Mouse (Mus musculus) thymus, postnatal 25 days (tissue): ENCODE results near the gene Htr5b.

ENCODE experiments used
- DNase-seq: peaks from one replicate; pipeline ENCODE4 v3.0.0; 2022

Htr5b gene

GRCm38 (mm10) chr1:121528399-121528720 lies at the start of gene Htr5b:
Htr5b (minus strand) TSS chr1:121528465.
- DNase-seq: no peak

- DNase-seq: no peak
Measured at GRCm38 (mm10) chr1:121577491-121577890, 49.2 kb upstream of the Htr5b start.

- DNase-seq: no peak
Measured at GRCm38 (mm10) chr1:121570522-121570921, 42.3 kb upstream of the Htr5b start.

- peak; percentile 96 for DNase-seq
Measured at GRCm38 (mm10) chr1:121567521-121568489, 39.5 kb upstream of the Htr5b start, which contains the start of gene Ddx18. Ddx18 (minus strand) TSS chr1:121567989.

- DNase-seq: no peak
Measured at GRCm38 (mm10) chr1:121557861-121558260, 29.6 kb upstream of the Htr5b start.

GRCm38 (mm10) chr1:121551457-121551835 lies 23.2 kb upstream of the Htr5b start:
- DNase-seq: no peak

GRCm38 (mm10) chr1:121550801-121551456 lies 22.7 kb upstream of the Htr5b start:
- DNase-seq: no peak

- DNase-seq: no peak
Measured at GRCm38 (mm10) chr1:121549456-121549855, 21.2 kb upstream of the Htr5b start.

GRCm38 (mm10) chr1:121548667-121549066 lies 20.4 kb upstream of the Htr5b start:
- no peak for DNase-seq

GRCm38 (mm10) chr1:121546844-121547243 lies 18.6 kb upstream of the Htr5b start:
- no peak for DNase-seq

- DNase-seq: no peak
Measured at GRCm38 (mm10) chr1:121540361-121540760, 12.1 kb upstream of the Htr5b start.

GRCm38 (mm10) chr1:121531439-121531838 lies 3.2 kb upstream of the Htr5b start:
- DNase-seq: no peak

GRCm38 (mm10) chr1:121529286-121529685 lies 1.0 kb upstream of the Htr5b start:
- DNase-seq: no peak

GRCm38 (mm10) chr1:121527600-121528398 lies 466 bp downstream of the Htr5b start:
- DNase-seq: no peak

- no peak for DNase-seq
Measured at GRCm38 (mm10) chr1:121527061-121527460, 1.2 kb downstream of the Htr5b start.

GRCm38 (mm10) chr1:121518609-121519008 lies 9.7 kb downstream of the Htr5b start:
- DNase-seq: no peak

- DNase-seq: no peak
Measured at GRCm38 (mm10) chr1:121511966-121512365, 16.3 kb downstream of the Htr5b start.

- no peak for DNase-seq
Measured at GRCm38 (mm10) chr1:121511186-121511585, 17.1 kb downstream of the Htr5b start.

GRCm38 (mm10) chr1:121510420-121511140 lies 17.7 kb downstream of the Htr5b start:
- no peak for DNase-seq

GRCm38 (mm10) chr1:121508729-121509128 lies 19.5 kb downstream of the Htr5b start:
- no peak for DNase-seq

- no peak for DNase-seq
Measured at GRCm38 (mm10) chr1:121497093-121497492, 31.2 kb downstream of the Htr5b start.

- DNase-seq: peak; percentile 67
Measured at GRCm38 (mm10) chr1:121490241-121490640, 38.0 kb downstream of the Htr5b start.

GRCm38 (mm10) chr1:121486803-121487202 lies 41.5 kb downstream of the Htr5b start:
- DNase-seq: no peak
